7 mouse cellular contexts compared by ENCODE assay signal in the genomic region with DNA sequence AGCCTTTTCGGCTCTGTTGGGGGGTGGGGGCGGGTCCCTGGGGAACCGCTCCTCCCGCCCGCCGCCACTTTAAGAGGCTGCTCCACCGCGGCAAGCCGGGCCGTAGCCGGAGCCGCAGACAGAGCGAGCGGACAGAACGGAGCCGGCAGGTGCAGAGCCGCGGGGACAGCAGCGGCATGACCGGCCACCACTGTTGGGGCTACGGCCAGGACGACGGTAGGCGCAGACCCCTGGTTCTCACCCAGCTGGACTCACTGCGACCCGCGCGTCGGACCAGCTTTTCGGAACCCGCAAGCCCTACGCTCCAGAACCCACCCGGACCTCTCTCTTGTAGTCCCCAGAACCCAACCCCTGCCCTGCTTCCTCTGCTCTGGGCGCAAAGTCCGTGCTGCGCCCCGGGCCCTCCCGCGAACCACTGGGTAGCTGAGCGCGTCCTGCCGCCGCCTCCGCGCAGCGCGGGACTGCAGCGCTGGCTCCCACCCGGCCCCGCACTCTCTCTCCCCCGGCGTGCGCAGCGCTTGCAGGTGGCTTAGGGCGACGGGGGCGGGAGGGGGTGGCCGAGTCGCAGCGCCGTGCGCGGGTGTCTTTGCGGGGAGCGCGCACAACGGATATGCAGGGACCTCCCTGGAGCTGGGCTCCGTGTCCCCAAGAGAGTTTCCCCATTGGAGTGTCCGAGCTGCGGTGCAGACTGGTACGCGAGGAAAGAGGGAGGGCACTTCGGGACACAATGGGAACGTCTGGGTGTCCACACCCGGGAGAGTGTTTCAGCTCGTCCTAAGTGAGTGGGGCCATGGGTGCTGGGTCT. TPM values are rescaled to one million over a fixed set of nuclear protein-coding genes. Genes with fewer than 3 reads are reported as not detected.
DNase-seq lines count a peak whose midpoint lies in the region; TF ChIP-seq lines count a peak whose summit lies in the region.

No protein-coding gene starts in this region.

- peak overlapping the region; percentile 81 for H3K4me3 ChIP-seq in E14TG2a.4 (replicated peaks; ENCODE audit: low read length)
- peak overlapping the region; percentile 71 for H3K4me3 ChIP-seq in hindbrain, embryonic 10.5 days

- H3K4me1 ChIP-seq in E14TG2a.4 (replicated peaks; ENCODE audit: low read depth, low read length), result peaks cover 19% of the 10 kb centered on the region
- peaks cover 19% of the 10 kb centered on the region for H3K4me1 ChIP-seq in hindbrain, embryonic 10.5 days (replicated peaks)

- no peaks in the 10 kb centered on the region for H3K36me3 ChIP-seq in E14TG2a.4 (ENCODE audit: insufficient read depth, low read length)
- H3K36me3 ChIP-seq in hindbrain, embryonic 10.5 days, result no peaks in the 10 kb centered on the region

- DNase-seq in CD4-positive helper T cell, adult 2 months (ENCODE audit: low read depth, low spot score), result peak; percentile 16
- peak; percentile 46 for DNase-seq in embryo, embryonic 11 days
- peak; percentile 37 for DNase-seq in hindbrain, embryonic 10.5 days (ENCODE audit: low spot score)
- DNase-seq in left cerebral cortex, postnatal 36 days (ENCODE audit: low spot score in 2 of 2), result peak; percentile 69 to 78
- peak; percentile 56 for DNase-seq in neural tube, embryonic 10.5 days (ENCODE audit: extremely low spot score, low spot score)
- DNase-seq in urinary bladder, postnatal 10 days (ENCODE audit: low spot score), result no peak

- intact Hi-C loops in left cerebral cortex, postnatal 36 days (cut with DNase I), result no loop called here

- peaks cover 73% of the 10 kb centered on the region for H3K27me3 ChIP-seq in E14TG2a.4 (ENCODE audit: insufficient read depth, low read length)
- H3K27me3 ChIP-seq in hindbrain, embryonic 10.5 days (ENCODE audit: insufficient read depth, poor library complexity, severe bottlenecking), result peaks cover 78% of the 10 kb centered on the region

- TF ChIP-seq CTCF in E14TG2a.4 (conservative IDR thresholded peaks at IDR 0.05; ENCODE audit: low read length), result no peak

- H3K27ac ChIP-seq in hindbrain, embryonic 10.5 days, result peak overlapping the region; percentile 66

- H3K9me3 ChIP-seq in E14TG2a.4 (ENCODE audit: low read length), result no peaks in the 10 kb centered on the region
- no peaks in the 10 kb centered on the region for H3K9me3 ChIP-seq in hindbrain, embryonic 10.5 days

- WGBS in hindbrain, embryonic 10.5 days, result under 1% methylated on average over 76 of the region's 76 CpGs

RNA-seq across cellular contexts. Expression of a gene that starts 6.4 kb away (rescaled TPM):
- 0.90 and 1.4 TPM in 2 replicates for polyA plus RNA-seq in hindbrain, embryonic 10.5 days (2016; fragmentation: Nextera tagmentation; extraction: Ambion mirVana)
- 10 to 100 TPM; 24.7 to 34.0 TPM for total RNA-seq in left cerebral cortex, postnatal 36 days (2021)

RNA-seq across cellular contexts. Expression of a gene that starts 6.5 kb away (rescaled TPM):
- polyA plus RNA-seq in hindbrain, embryonic 10.5 days (2016; fragmentation: Nextera tagmentation; extraction: Ambion mirVana), result 121 and 126 TPM in 2 replicates
- 10 to 100 TPM; 43.5 to 49.6 TPM for total RNA-seq in left cerebral cortex, postnatal 36 days (2021)

RNA-seq across cellular contexts. Expression of a gene that starts 31.2 kb away (rescaled TPM):
- 0.12 and 0.29 TPM in 2 replicates for polyA plus RNA-seq in hindbrain, embryonic 10.5 days (2016; fragmentation: Nextera tagmentation; extraction: Ambion mirVana)
- 1 to 10 TPM; 1.8 to 2.9 TPM for total RNA-seq in left cerebral cortex, postnatal 36 days (2021)

RNA-seq across cellular contexts. Expression of a gene that starts 50.3 kb away (rescaled TPM):
- polyA plus RNA-seq in hindbrain, embryonic 10.5 days (2016; fragmentation: Nextera tagmentation; extraction: Ambion mirVana), result 12.7 and 13.3 TPM in 2 replicates
- 1 to 10 TPM; 8.1 to 9.0 TPM for total RNA-seq in left cerebral cortex, postnatal 36 days (2021)
